Mouse (Mus musculus) intestine, postnatal 0 days (tissue): ENCODE results near the gene Ttc41. TPM values are rescaled to one million over a fixed set of nuclear protein-coding genes. Genes with fewer than 3 reads are reported as not detected.

Experiments used
- ATAC-seq: fragments of 200-750 bp; cut with Nextera tagmentation; 2 replicates; pipeline ENCODE4 v1.8.0; 2017; ENCODE audit warnings: mild to moderate bottlenecking, moderate TSS enrichment, moderate library complexity
- H3K27ac ChIP-seq: fragments of 300-500 bp; sonication (generic); 2 replicates; pipeline ENCODE4 v1.5.1; 2014; ENCODE audit warnings: mild to moderate bottlenecking, low read depth, low read length, moderate library complexity
- H3K27me3 ChIP-seq: fragments of 300-500 bp; sonication (generic); replicated peaks from 2 replicates; pipeline ENCODE4 v1.6.1; 2014; ENCODE audit warnings: low read length, mixed read lengths; ENCODE audit not compliant: control insufficient read depth, insufficient read depth
- H3K36me3 ChIP-seq: fragments of 300-500 bp; sonication (generic); 2 replicates; pipeline ENCODE4 v1.6.1; 2014; ENCODE audit warnings: mild to moderate bottlenecking, moderate library complexity; ENCODE audit not compliant: control insufficient read depth, insufficient read depth
- H3K4me1 ChIP-seq: fragments of 300-500 bp; sonication (generic); replicated peaks from 2 replicates; pipeline ENCODE4 v1.6.1; 2014; ENCODE audit warnings: antibody characterized with exemption, low read length, mixed read lengths; ENCODE audit not compliant: control insufficient read depth, insufficient read depth
- H3K4me2 ChIP-seq: fragments of 300-500 bp; sonication (generic); replicated peaks from 2 replicates; pipeline ENCODE4 v1.6.1; 2014; ENCODE audit warnings: low read depth, mild to moderate bottlenecking, moderate library complexity
- H3K4me3 ChIP-seq: fragments of 300-500 bp; sonication (generic); 2 replicates; pipeline ENCODE4 v1.5.1; 2014; ENCODE audit warnings: low read depth, low read length
- H3K9ac ChIP-seq: fragments of 300-500 bp; sonication (generic); 2 replicates; pipeline ENCODE4 v1.6.1; 2014; ENCODE audit warnings: mild to moderate bottlenecking, low read depth, low read length
- H3K9me3 ChIP-seq: fragments of 300-500 bp; sonication (generic); 2 replicates; pipeline ENCODE4 v1.6.1; 2016; ENCODE audit warnings: mixed run types; ENCODE audit not compliant: control insufficient read depth
- CTCF ChIP-seq: sonication (generic); IDR thresholded peaks from 2 replicates; pipeline ENCODE4 v1.5.1; 2016; ENCODE audit warnings: low read depth, mild to moderate bottlenecking, control low read depth, antibody characterized with exemption, moderate library complexity
- WGBS: fragments of 180-500 bp; shearing (Covaris S2); extraction: QIAGEN DNeasy Blood & Tissue Kit; methylation state at CpG from one replicate; pipeline ENCODE4 v1.1.7; 2014; 5-methylcytosine and 5-hydroxymethylcytosine counted together
- polyA plus RNA-seq: library from polyadenylated mRNA; unstranded; fragments of >200 nt; fragmentation: Nextera tagmentation; extraction: Ambion mirVana; gene quantifications from 2 replicates; pipeline ENCODE4 v1.2.1, GENCODE M21; 2015

Gene Ttc41
- polyA plus RNA-seq, 1 experiment from 2014 or later = 0.59 TPM

- no peak for ATAC-seq
- no peak for TF ChIP-seq CTCF
- Histone ChIP-seq H3K4me2 (no peak overlapping the region), H3K27me3 (no peaks in the 10 kb centered on the region), H3K9ac (no peak overlapping the region), H3K4me3 (no peak overlapping the region), H3K36me3 (no peaks in the 10 kb centered on the region), H3K4me1 (no peaks in the 10 kb centered on the region), H3K9me3 (no peaks in the 10 kb centered on the region), H3K27ac (no peak overlapping the region)
- 89% methylated on average over 15 of the region's 15 CpGs for WGBS
Measured at GRCm38 (mm10) chr10:86808013-86808758, 102.6 kb downstream of the Ttc41 start.

- no peak overlapping the region for H3K4me3 ChIP-seq
- H3K27ac ChIP-seq = no peak overlapping the region
- 86% methylated on average over 9 of the region's 9 CpGs for WGBS
- no peak for ATAC-seq
- H3K4me1 ChIP-seq = no peaks in the 10 kb centered on the region
- H3K27me3 ChIP-seq = no peaks in the 10 kb centered on the region
- TF ChIP-seq CTCF = no peak
- no peaks in the 10 kb centered on the region for H3K9me3 ChIP-seq
- no peak overlapping the region for H3K4me2 ChIP-seq
- H3K36me3 ChIP-seq = no peaks in the 10 kb centered on the region
- no peak overlapping the region for H3K9ac ChIP-seq
Measured at GRCm38 (mm10) chr10:86810000-86810399, 104.4 kb downstream of the Ttc41 start.

- Histone ChIP-seq H3K36me3 (no peaks in the 10 kb centered on the region), H3K9ac (no peak overlapping the region), H3K4me1 (no peaks in the 10 kb centered on the region), H3K9me3 (no peaks in the 10 kb centered on the region), H3K4me3 (no peak overlapping the region), H3K27me3 (no peaks in the 10 kb centered on the region), H3K4me2 (no peak overlapping the region), H3K27ac (no peak overlapping the region)
- no peak for ATAC-seq
- WGBS = 90% methylated on average over 5 of the region's 5 CpGs
- no peak for TF ChIP-seq CTCF
Measured at GRCm38 (mm10) chr10:86810612-86811011, 105.0 kb downstream of the Ttc41 start.

- 67% methylated on average over 19 of the region's 19 CpGs for WGBS
- no peak overlapping the region for H3K4me3 ChIP-seq
- H3K27ac ChIP-seq = no peak overlapping the region
Measured at GRCm38 (mm10) chr10:86814292-86815131, 108.9 kb downstream of the Ttc41 start.

GRCm38 (mm10) chr10:86815133-86815532 is 109.5 kb downstream of the Ttc41 start:
- H3K36me3 ChIP-seq = no peaks in the 10 kb centered on the region
- ATAC-seq = no peak
- H3K9me3 ChIP-seq = no peaks in the 10 kb centered on the region
- TF ChIP-seq CTCF = no peak
- no peaks in the 10 kb centered on the region for H3K4me1 ChIP-seq
- no peak overlapping the region for H3K27ac ChIP-seq
- H3K27me3 ChIP-seq = no peaks in the 10 kb centered on the region
- no peak overlapping the region for H3K9ac ChIP-seq
- 80% methylated on average over 7 of the region's 7 CpGs for WGBS
- no peak overlapping the region for H3K4me3 ChIP-seq
- no peak overlapping the region for H3K4me2 ChIP-seq

More at GRCm38 (mm10) chr10:86814292-86815131, 108.9 kb downstream of the Ttc41 start:
- Histone ChIP-seq H3K4me2 (no peak overlapping the region), H3K36me3 (no peaks in the 10 kb centered on the region), H3K9ac (no peak overlapping the region), H3K27me3 (no peaks in the 10 kb centered on the region), H3K9me3 (no peaks in the 10 kb centered on the region), H3K4me1 (no peaks in the 10 kb centered on the region)
- peak; percentile 56 for ATAC-seq
- TF ChIP-seq CTCF = no peak

GRCm38 (mm10) chr10:86819649-86820165 is 114.1 kb downstream of the Ttc41 start:
- H3K4me3 ChIP-seq = no peak overlapping the region
- 38% methylated on average over 8 of the region's 8 CpGs for WGBS
- no peaks in the 10 kb centered on the region for H3K27me3 ChIP-seq
- H3K9me3 ChIP-seq = no peaks in the 10 kb centered on the region
- no peak overlapping the region for H3K27ac ChIP-seq
- H3K4me2 ChIP-seq = no peak overlapping the region
- TF ChIP-seq CTCF = peak; percentile 28; the same call in 1 of the 2 replicates
- no peaks in the 10 kb centered on the region for H3K4me1 ChIP-seq
- no peak overlapping the region for H3K9ac ChIP-seq
- no peaks in the 10 kb centered on the region for H3K36me3 ChIP-seq
- peak; percentile 15; the same call in 1 of the 2 replicates for ATAC-seq
